Mouse (Mus musculus): ENCODE results near the gene Spryd4. TPM values are rescaled to one million over a fixed set of nuclear protein-coding genes. Genes with fewer than 3 reads are reported as not detected.
A peak's percentile ranks its signal among the peaks of the same experiment; 100 is the strongest.
"Not testable (repeated sequence)": the region's sequence is repeated elsewhere in the genome, so short reads cannot be mapped to it uniquely, and the experiment has no call there.

Spryd4 gene
- polyA plus RNA-seq, 1 experiment = 9.9 TPM

DNA sequence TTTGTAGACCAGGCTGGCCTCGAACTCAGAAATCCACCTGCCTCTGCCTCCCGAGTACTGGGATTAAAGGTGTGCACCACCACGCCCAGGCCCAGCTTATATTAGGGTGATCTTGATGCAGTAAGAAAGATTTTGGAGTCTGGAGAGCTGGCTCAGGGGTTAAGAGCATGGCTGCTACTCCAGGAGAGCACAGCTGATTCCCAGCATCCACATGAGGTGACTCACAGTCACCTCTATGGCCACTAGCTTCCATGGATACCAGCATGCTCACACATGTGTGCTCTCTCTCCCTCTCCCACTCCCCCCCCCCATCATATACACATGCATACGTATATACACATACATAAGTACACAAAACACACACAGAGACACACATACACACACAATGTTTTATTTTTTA is 34.3 kb downstream of the Spryd4 start:
- Histone ChIP-seq H3K4me3 (replicated peaks; ENCODE audit: extremely low read depth, low read depth, low read length) (no peak overlapping the region), H3K4me1 (ENCODE audit: control insufficient read depth, insufficient read depth, low read length) (peaks cover 5% of the 10 kb centered on the region; the same call in 1 of the 2 replicates)
- TF ChIP-seq POLR2A (IDR thresholded peaks at IDR 0.05; ENCODE audit: borderline replicate concordance, extremely low read depth, low read depth, low read length) (no peak), CTCF (IDR thresholded peaks at IDR 0.05; ENCODE audit: insufficient read depth, low read length) (no peak)
- WGBS = 90% methylated on average over 4 of the region's 4 CpGs
- no peak for DNase-seq

DNA sequence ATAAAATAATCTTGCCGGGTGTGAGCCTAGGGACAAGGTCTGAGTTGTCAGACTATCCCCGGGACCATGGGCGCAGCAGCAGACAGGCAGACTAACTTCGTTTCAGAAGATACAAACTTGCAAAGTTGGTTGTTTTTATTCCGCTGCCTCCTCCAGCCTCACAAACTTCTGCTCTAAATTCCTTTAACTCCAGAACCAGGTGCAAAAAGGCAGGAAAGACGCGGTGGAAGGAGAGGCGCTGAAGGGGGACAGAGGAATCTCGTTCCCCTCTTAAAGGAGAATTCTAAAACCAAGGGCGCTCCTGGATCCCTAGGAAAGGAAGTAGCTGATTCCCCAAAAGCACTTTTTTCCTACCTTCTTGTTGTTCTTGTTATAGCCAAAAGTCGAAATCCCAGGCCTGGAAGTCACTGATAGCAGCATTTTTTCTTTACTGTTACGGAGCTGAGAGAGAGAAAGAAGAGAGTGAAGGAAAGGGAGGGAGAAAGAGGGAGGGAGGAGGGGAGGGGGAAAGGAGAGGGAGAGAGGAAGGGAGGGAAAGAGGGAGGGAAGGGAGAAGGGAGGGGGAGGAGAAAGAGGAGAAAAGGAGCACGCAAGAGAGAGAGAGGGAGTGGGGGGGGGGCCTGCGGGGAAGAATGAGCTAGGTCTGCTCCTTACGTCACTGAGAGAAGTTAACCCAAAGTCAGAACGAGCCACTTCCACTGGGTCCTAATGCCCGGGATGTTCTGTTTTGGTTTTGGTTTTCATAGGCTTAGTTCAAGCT is 35.4 kb downstream of the Spryd4 start:
- DNase-seq = peak; percentile 45
- H3K4me1 ChIP-seq (ENCODE audit: control insufficient read depth, insufficient read depth, low read length) = peaks cover 5% of the 10 kb centered on the region; the same call in 1 of the 2 replicates
- TF ChIP-seq POLR2A (IDR thresholded peaks at IDR 0.05; ENCODE audit: borderline replicate concordance, extremely low read depth, low read depth, low read length) = no peak
- TF ChIP-seq CTCF (IDR thresholded peaks at IDR 0.05; ENCODE audit: insufficient read depth, low read length) = no peak
- H3K4me3 ChIP-seq (replicated peaks; ENCODE audit: extremely low read depth, low read depth, low read length) = peak overlapping the region; percentile 98
- 1% methylated on average over 17 of the region's 17 CpGs for WGBS

DNA sequence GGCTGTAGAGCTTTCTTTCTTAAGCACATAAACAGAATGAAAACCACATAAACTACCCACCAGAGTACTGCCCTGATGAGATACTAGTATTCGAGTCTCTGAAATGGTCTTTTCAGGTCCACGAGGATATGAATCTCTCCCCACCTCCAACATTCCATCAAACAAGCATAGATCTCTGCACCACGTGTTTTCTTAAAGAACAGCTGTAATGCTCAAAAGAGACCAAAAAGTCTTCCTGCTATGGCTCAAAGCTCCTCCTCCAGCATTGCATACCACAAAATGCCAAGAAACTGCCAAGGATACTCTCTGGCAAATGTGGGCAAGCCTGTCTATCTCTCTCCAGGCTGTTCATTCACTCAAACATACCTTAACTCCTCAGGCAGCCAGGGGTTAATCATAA is 36.3 kb downstream of the Spryd4 start:
- 5% methylated on average over 3 of the region's 3 CpGs for WGBS
- TF ChIP-seq POLR2A (IDR thresholded peaks at IDR 0.05; ENCODE audit: borderline replicate concordance, extremely low read depth, low read depth, low read length) = no peak
- no peak for TF ChIP-seq CTCF (IDR thresholded peaks at IDR 0.05; ENCODE audit: insufficient read depth, low read length)
- peaks cover 5% of the 10 kb centered on the region; the same call in 1 of the 2 replicates for H3K4me1 ChIP-seq (ENCODE audit: control insufficient read depth, insufficient read depth, low read length)
- H3K4me3 ChIP-seq (replicated peaks; ENCODE audit: extremely low read depth, low read depth, low read length) = no peak overlapping the region
- no peak for DNase-seq

DNA sequence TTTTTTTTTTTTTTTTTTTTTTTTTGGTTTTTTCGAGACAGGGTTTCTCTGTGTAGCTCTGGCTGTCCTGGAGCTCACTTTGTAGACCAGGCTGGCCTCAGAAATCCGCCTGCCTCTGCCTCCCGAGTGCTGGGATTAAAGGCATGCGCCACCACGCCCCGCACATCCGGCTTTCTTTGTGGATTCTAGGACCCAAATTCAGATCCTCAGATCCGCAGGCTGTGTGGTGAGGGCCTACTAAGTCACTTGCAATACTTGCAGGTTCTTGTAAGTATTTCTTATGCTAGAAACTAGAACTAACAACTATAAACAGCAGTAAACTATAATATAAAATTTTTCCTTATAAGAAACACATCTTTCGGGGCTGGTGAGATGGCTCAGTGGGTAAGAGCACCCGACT is 40.3 kb downstream of the Spryd4 start:
- 95% methylated on average over 10 of the region's 10 CpGs for WGBS
- peaks cover 15% of the 10 kb centered on the region; the same call in 1 of the 2 replicates for H3K4me1 ChIP-seq (ENCODE audit: control insufficient read depth, insufficient read depth, low read length)
- not testable (repeated sequence) for DNase-seq; H3K4me3 ChIP-seq (replicated peaks; ENCODE audit: extremely low read depth, low read depth, low read length)

DNA sequence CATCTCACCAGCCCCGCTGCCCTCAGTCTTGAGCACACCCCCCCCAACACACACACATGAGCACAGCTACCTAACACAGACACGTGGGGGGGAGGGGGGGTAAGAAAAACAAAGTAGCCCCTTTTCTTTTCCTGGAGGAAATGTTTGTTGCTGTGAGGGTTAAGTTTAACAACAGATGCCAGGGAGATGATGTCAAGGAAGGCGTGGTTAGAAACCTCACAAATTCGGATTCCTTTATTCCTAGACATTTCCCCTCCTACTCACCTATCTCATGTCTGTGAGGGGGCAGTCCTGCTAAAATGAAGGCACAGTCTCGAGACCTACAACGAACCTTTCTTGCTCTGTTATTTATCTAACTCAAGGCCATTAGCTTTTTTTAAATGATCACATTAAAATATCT is 44.5 kb downstream of the Spryd4 start:
- DNase-seq = no peak
- WGBS = 34% methylated on average over 6 of the region's 6 CpGs
- TF ChIP-seq POLR2A (IDR thresholded peaks at IDR 0.05; ENCODE audit: borderline replicate concordance, extremely low read depth, low read depth, low read length) = no peak
- TF ChIP-seq CTCF (IDR thresholded peaks at IDR 0.05; ENCODE audit: insufficient read depth, low read length) = no peak
- H3K4me1 ChIP-seq (ENCODE audit: control insufficient read depth, insufficient read depth, low read length) = peaks cover 15% of the 10 kb centered on the region; the same call in 1 of the 2 replicates
- H3K4me3 ChIP-seq (replicated peaks; ENCODE audit: extremely low read depth, low read depth, low read length) = no peak overlapping the region

DNA sequence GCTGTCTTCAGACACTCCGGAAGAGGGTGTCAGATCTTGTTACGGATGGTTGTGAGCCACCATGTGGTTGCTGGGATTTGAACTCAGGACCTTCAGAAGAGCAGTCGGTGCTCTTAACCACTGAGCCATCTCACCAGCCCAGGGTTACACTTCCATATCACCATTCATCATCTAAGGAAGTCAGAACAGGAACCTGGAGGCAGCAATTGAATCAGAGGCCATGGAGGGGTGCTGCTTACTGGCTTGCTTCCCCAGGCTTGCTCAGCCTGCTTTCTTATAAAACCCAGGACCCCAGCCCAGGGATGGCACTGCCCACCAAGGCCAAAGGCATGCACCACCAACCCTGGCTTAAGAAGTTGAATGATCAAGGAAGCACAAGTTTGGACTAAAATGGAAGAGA is 45.9 kb downstream of the Spryd4 start:
- peaks cover 15% of the 10 kb centered on the region; the same call in 1 of the 2 replicates for H3K4me1 ChIP-seq (ENCODE audit: control insufficient read depth, insufficient read depth, low read length)
- not testable (repeated sequence) for DNase-seq; H3K4me3 ChIP-seq (replicated peaks; ENCODE audit: extremely low read depth, low read depth, low read length)
- WGBS = 54% methylated on average over 2 of the region's 3 CpGs

Other genes starting within 250 kb of the Spryd4 start
- 0.56 TPM in 1 of 2 replicates, not detected in the other for gene Hsd17b6, start 204.2 kb downstream of the Spryd4 start, polyA plus RNA-seq (2012; rRNA removed)
- 1.4 and 2.3 TPM in 2 replicates for gene Prim1, start 196.6 kb downstream of the Spryd4 start, polyA plus RNA-seq (2012; rRNA removed)
- gene Naca, start 176.2 kb downstream of the Spryd4 start, polyA plus RNA-seq (2012; rRNA removed) = 102 and 113 TPM in 2 replicates
- gene Ptges3, start 152.9 kb downstream of the Spryd4 start, polyA plus RNA-seq (2012; rRNA removed) = 43.8 and 84.2 TPM in 2 replicates
- gene Atp5b, start 128.5 kb downstream of the Spryd4 start, polyA plus RNA-seq (2012; rRNA removed) = 1,519 and 1,632 TPM in 2 replicates
- 26.9 and 40.7 TPM in 2 replicates for gene Baz2a, start 120.2 kb downstream of the Spryd4 start, polyA plus RNA-seq (2012; rRNA removed)
- 103 and 116 TPM in 2 replicates for gene Rbms2, start 31.5 kb downstream of the Spryd4 start, polyA plus RNA-seq (2012; rRNA removed)
- gene Gls2, start 17.4 kb downstream of the Spryd4 start, polyA plus RNA-seq (2012; rRNA removed) = 1.5 and 2.4 TPM in 2 replicates
- gene Mip, start 14.0 kb upstream of the Spryd4 start, polyA plus RNA-seq (2012; rRNA removed) = not detected in 2 replicates
- gene Timeless, start 20.3 kb upstream of the Spryd4 start, polyA plus RNA-seq (2012; rRNA removed) = 7.8 and 7.9 TPM in 2 replicates
- gene Apon, start 42.3 kb upstream of the Spryd4 start, polyA plus RNA-seq (2012; rRNA removed) = 0.08 and 0.27 TPM in 2 replicates
- gene Apof, start 56.9 kb upstream of the Spryd4 start, polyA plus RNA-seq (2012; rRNA removed) = 0.32 and 0.75 TPM in 2 replicates
- 30.8 and 34.4 TPM in 2 replicates for gene Stat2, start 58.8 kb upstream of the Spryd4 start, polyA plus RNA-seq (2012; rRNA removed)
- gene Il23a, start 86.9 kb upstream of the Spryd4 start, polyA plus RNA-seq (2012; rRNA removed) = 0.08 TPM in 1 of 2 replicates, not detected in the other
- gene Pan2, start 91.5 kb upstream of the Spryd4 start, polyA plus RNA-seq (2012; rRNA removed) = 22.8 and 30.7 TPM in 2 replicates
- 32.0 and 55.9 TPM in 2 replicates for gene Cnpy2, start 110.7 kb upstream of the Spryd4 start, polyA plus RNA-seq (2012; rRNA removed)
- 95.6 and 150 TPM in 2 replicates for gene Cs, start 125.9 kb upstream of the Spryd4 start, polyA plus RNA-seq (2012; rRNA removed)
- gene Coq10a, start 157.2 kb upstream of the Spryd4 start, polyA plus RNA-seq (2012; rRNA removed) = 28.9 and 48.7 TPM in 2 replicates
- gene Ankrd52, start 165.3 kb upstream of the Spryd4 start, polyA plus RNA-seq (2012; rRNA removed) = 24.5 and 31.6 TPM in 2 replicates
- 0.42 TPM in 1 of 2 replicates, not detected in the other for gene Slc39a5, start 189.4 kb upstream of the Spryd4 start, polyA plus RNA-seq (2012; rRNA removed)
- gene Nabp2, start 199.7 kb upstream of the Spryd4 start, polyA plus RNA-seq (2012; rRNA removed) = 22.1 and 23.4 TPM in 2 replicates
- 24.4 and 25.5 TPM in 2 replicates for gene Rnf41, start 199.8 kb upstream of the Spryd4 start, polyA plus RNA-seq (2012; rRNA removed)
- 99.8 TPM in 2 replicates for gene Smarcc2, start 247.4 kb upstream of the Spryd4 start, polyA plus RNA-seq (2012; rRNA removed)

All from lung, adult 2 months (tissue).